Mouse (Mus musculus): ENCODE measurements at regions not wholly inside any gene's neighbourhood (a gene's known extent, or its start where the extent isn't known, plus 50 kb on each side); places are given as distances from the start of the nearest gene placed in this dataset.
A peak's percentile ranks its signal among the peaks of the same experiment; 100 is the strongest.

- TF ChIP-seq POLR2A (IDR thresholded peaks at IDR 0.05; ENCODE audit: insufficient read depth, low read length) (no peak), EP300 (IDR thresholded peaks at IDR 0.05; ENCODE audit: insufficient read depth, low read depth, low read length) (no peak), CTCF (IDR thresholded peaks at IDR 0.05; ENCODE audit: low read depth, low read length) (no peak)
- H3K9ac ChIP-seq (ENCODE audit: low read depth, poor library complexity, severe bottlenecking), result no peak overlapping the region
- H3K4me3 ChIP-seq (ENCODE audit: low read depth, low read length), result no peak overlapping the region
Measured at GRCm38 (mm10) chr9:102424672-102425345, 70.3 kb upstream of the Ephb1 start.

GRCm38 (mm10) chr9:102423919-102424671, 69.6 kb upstream of the Ephb1 start:
- Histone ChIP-seq H3K4me3 (ENCODE audit: low read depth, low read length) (peak overlapping the region; percentile 32; the same call in 1 of the 2 replicates), H3K4me1 (ENCODE audit: control insufficient read depth, insufficient read depth, low read length) (no peaks in the 10 kb centered on the region), H3K36me3 (ENCODE audit: control insufficient read depth, insufficient read depth, low read length, poor library complexity, severe bottlenecking) (no peaks in the 10 kb centered on the region), H3K9ac (ENCODE audit: low read depth, poor library complexity, severe bottlenecking) (no peak overlapping the region), H3K27me3 (ENCODE audit: control insufficient read depth, insufficient read depth, low read length, poor library complexity, severe bottlenecking) (no peaks in the 10 kb centered on the region), H3K9me3 (replicated peaks; ENCODE audit: control insufficient read depth, insufficient read depth, low read length, poor library complexity, severe bottlenecking) (no peaks in the 10 kb centered on the region), H3K27ac (ENCODE audit: insufficient read depth, low read length) (no peak overlapping the region)
- TF ChIP-seq EP300 (IDR thresholded peaks at IDR 0.05; ENCODE audit: insufficient read depth, low read depth, low read length) (no peak), CTCF (IDR thresholded peaks at IDR 0.05; ENCODE audit: low read depth, low read length) (no peak), POLR2A (IDR thresholded peaks at IDR 0.05; ENCODE audit: insufficient read depth, low read length) (no peak)

More at GRCm38 (mm10) chr9:102424672-102425345, 70.3 kb upstream of the Ephb1 start:
- Histone ChIP-seq H3K4me1 (ENCODE audit: control insufficient read depth, insufficient read depth, low read length) (no peaks in the 10 kb centered on the region), H3K27me3 (ENCODE audit: control insufficient read depth, insufficient read depth, low read length, poor library complexity, severe bottlenecking) (no peaks in the 10 kb centered on the region), H3K36me3 (ENCODE audit: control insufficient read depth, insufficient read depth, low read length, poor library complexity, severe bottlenecking) (no peaks in the 10 kb centered on the region), H3K9me3 (replicated peaks; ENCODE audit: control insufficient read depth, insufficient read depth, low read length, poor library complexity, severe bottlenecking) (no peaks in the 10 kb centered on the region), H3K27ac (ENCODE audit: insufficient read depth, low read length) (no peak overlapping the region)

GRCm38 (mm10) chr9:102423465-102423918, 69.0 kb upstream of the Ephb1 start:
- H3K4me1 ChIP-seq (ENCODE audit: control insufficient read depth, insufficient read depth, low read length), result no peaks in the 10 kb centered on the region
- TF ChIP-seq CTCF (IDR thresholded peaks at IDR 0.05; ENCODE audit: low read depth, low read length) (no peak), EP300 (IDR thresholded peaks at IDR 0.05; ENCODE audit: insufficient read depth, low read depth, low read length) (no peak), POLR2A (IDR thresholded peaks at IDR 0.05; ENCODE audit: insufficient read depth, low read length) (no peak)
- H3K27me3 ChIP-seq (ENCODE audit: control insufficient read depth, insufficient read depth, low read length, poor library complexity, severe bottlenecking), result no peaks in the 10 kb centered on the region
- H3K9ac ChIP-seq (ENCODE audit: low read depth, poor library complexity, severe bottlenecking), result no peak overlapping the region
- peak overlapping the region; percentile 32; the same call in 1 of the 2 replicates for H3K4me3 ChIP-seq (ENCODE audit: low read depth, low read length)
- no peaks in the 10 kb centered on the region for H3K9me3 ChIP-seq (replicated peaks; ENCODE audit: control insufficient read depth, insufficient read depth, low read length, poor library complexity, severe bottlenecking)
- H3K27ac ChIP-seq (ENCODE audit: insufficient read depth, low read length), result no peak overlapping the region
- H3K36me3 ChIP-seq (ENCODE audit: control insufficient read depth, insufficient read depth, low read length, poor library complexity, severe bottlenecking), result no peaks in the 10 kb centered on the region

- Histone ChIP-seq H3K9me3 (replicated peaks; ENCODE audit: control insufficient read depth, insufficient read depth, low read length, poor library complexity, severe bottlenecking) (no peaks in the 10 kb centered on the region), H3K27ac (ENCODE audit: insufficient read depth, low read length) (no peak overlapping the region), H3K36me3 (ENCODE audit: control insufficient read depth, insufficient read depth, low read length, poor library complexity, severe bottlenecking) (no peaks in the 10 kb centered on the region), H3K27me3 (ENCODE audit: control insufficient read depth, insufficient read depth, low read length, poor library complexity, severe bottlenecking) (no peaks in the 10 kb centered on the region), H3K4me3 (ENCODE audit: low read depth, low read length) (no peak overlapping the region), H3K9ac (ENCODE audit: low read depth, poor library complexity, severe bottlenecking) (no peak overlapping the region), H3K4me1 (ENCODE audit: control insufficient read depth, insufficient read depth, low read length) (no peaks in the 10 kb centered on the region)
- TF ChIP-seq EP300 (IDR thresholded peaks at IDR 0.05; ENCODE audit: insufficient read depth, low read depth, low read length) (no peak), CTCF (IDR thresholded peaks at IDR 0.05; ENCODE audit: low read depth, low read length) (no peak), POLR2A (IDR thresholded peaks at IDR 0.05; ENCODE audit: insufficient read depth, low read length) (no peak)
Measured at GRCm38 (mm10) chr9:102421826-102422225, 67.3 kb upstream of the Ephb1 start.

- no peak for TF ChIP-seq EP300 (IDR thresholded peaks at IDR 0.05; ENCODE audit: insufficient read depth, low read depth, low read length)
- TF ChIP-seq CTCF (IDR thresholded peaks at IDR 0.05; ENCODE audit: low read depth, low read length), result no peak
- TF ChIP-seq POLR2A (IDR thresholded peaks at IDR 0.05; ENCODE audit: insufficient read depth, low read length), result no peak
- no peak overlapping the region for H3K4me3 ChIP-seq (ENCODE audit: low read depth, low read length)
- no peak overlapping the region for H3K27ac ChIP-seq (ENCODE audit: insufficient read depth, low read length)
- no peaks in the 10 kb centered on the region for H3K9me3 ChIP-seq (replicated peaks; ENCODE audit: control insufficient read depth, insufficient read depth, low read length, poor library complexity, severe bottlenecking)
- no peaks in the 10 kb centered on the region for H3K36me3 ChIP-seq (ENCODE audit: control insufficient read depth, insufficient read depth, low read length, poor library complexity, severe bottlenecking)
- H3K9ac ChIP-seq (ENCODE audit: low read depth, poor library complexity, severe bottlenecking), result no peak overlapping the region
- H3K27me3 ChIP-seq (ENCODE audit: control insufficient read depth, insufficient read depth, low read length, poor library complexity, severe bottlenecking), result no peaks in the 10 kb centered on the region
- no peaks in the 10 kb centered on the region for H3K4me1 ChIP-seq (ENCODE audit: control insufficient read depth, insufficient read depth, low read length)
Measured at GRCm38 (mm10) chr9:102420196-102420595, 65.7 kb upstream of the Ephb1 start.

GRCm38 (mm10) chr9:102413631-102414030, 59.1 kb upstream of the Ephb1 start:
- no peaks in the 10 kb centered on the region for H3K36me3 ChIP-seq (ENCODE audit: control insufficient read depth, insufficient read depth, low read length, poor library complexity, severe bottlenecking)
- no peaks in the 10 kb centered on the region for H3K4me1 ChIP-seq (ENCODE audit: control insufficient read depth, insufficient read depth, low read length)
- H3K9ac ChIP-seq (ENCODE audit: low read depth, poor library complexity, severe bottlenecking), result no peak overlapping the region
- H3K4me3 ChIP-seq (ENCODE audit: low read depth, low read length), result no peak overlapping the region
- H3K27ac ChIP-seq (ENCODE audit: insufficient read depth, low read length), result no peak overlapping the region
- H3K27me3 ChIP-seq (ENCODE audit: control insufficient read depth, insufficient read depth, low read length, poor library complexity, severe bottlenecking), result no peaks in the 10 kb centered on the region
- TF ChIP-seq EP300 (IDR thresholded peaks at IDR 0.05; ENCODE audit: insufficient read depth, low read depth, low read length), result no peak
- peak; percentile 43 for TF ChIP-seq CTCF (IDR thresholded peaks at IDR 0.05; ENCODE audit: low read depth, low read length)
- no peaks in the 10 kb centered on the region for H3K9me3 ChIP-seq (replicated peaks; ENCODE audit: control insufficient read depth, insufficient read depth, low read length, poor library complexity, severe bottlenecking)

Measured in ES-Bruce4 (cell line).